Comparison of ENCODE assay signal across 9 mouse cellular contexts in the genomic region with DNA sequence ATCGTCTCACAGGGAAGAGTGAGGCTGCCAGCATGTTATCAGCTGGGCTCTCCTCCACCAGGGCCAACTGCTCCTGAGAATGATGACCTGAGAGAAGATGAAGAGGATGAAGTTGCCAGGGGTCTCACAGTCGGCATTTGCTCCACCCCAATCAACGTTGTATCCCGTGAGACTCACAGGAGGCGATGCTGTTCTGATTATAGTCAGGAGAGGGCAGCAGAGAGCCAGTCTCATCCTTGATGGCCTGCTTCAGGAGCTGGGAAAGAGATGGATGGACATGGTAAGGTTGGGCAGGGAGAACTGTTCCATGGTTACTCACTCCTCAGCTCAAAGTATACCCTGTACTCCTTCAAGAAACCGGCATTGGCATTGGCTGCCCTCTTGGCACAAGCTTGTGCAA. TPM values are rescaled to one million over a fixed set of nuclear protein-coding genes. Genes with fewer than 3 reads are reported as not detected.
DNase-seq lines count a peak whose midpoint lies in the region; ATAC-seq and TF ChIP-seq lines count a peak whose summit lies in the region.
"Had no signal": no experiment of that assay in that cellular context is flagged by ENCODE, and none has a peak within 500 bp of the region (broad histone marks: within the 10 kb centered on the region; RNA-seq: fewer than 3 reads in every experiment).

No protein-coding gene starts in this region.

- H3K9ac ChIP-seq in lung, embryonic 14.5 days: no peak overlapping the region
- H3K9ac ChIP-seq: heart, embryonic 15.5 days had no signal

- DNase-seq in CD4-positive, CD25-positive, alpha-beta regulatory T cell, adult 2 months (ENCODE audit: low read depth, low spot score): peak; percentile 80
- DNase-seq in 3T3-L1 (ENCODE audit: low read depth, low spot score): peak; percentile 86
- peak; percentile 71 for DNase-seq in kidney, postnatal 14 days
- peak; percentile 90 for DNase-seq in lung, embryonic 14.5 days
- DNase-seq in right cerebral cortex, postnatal 4 days: peak; percentile 85

- no peak for ATAC-seq in CD4-positive, CD25-positive, alpha-beta regulatory T cell, adult 4 months
- ATAC-seq in lung, embryonic 14.5 days (ENCODE audit: insufficient read depth): peak; percentile 19; the same call in 1 of the 2 replicates

- TF ChIP-seq POLR2A in bone marrow, adult 2 months (IDR thresholded peaks at IDR 0.05; ENCODE audit: borderline replicate concordance, control insufficient read depth, low read depth, low read length): no peak
- TF ChIP-seq POLR2A in embryonic fibroblast, embryonic 13.5 days (IDR thresholded peaks at IDR 0.05; ENCODE audit: low read depth, low read length): no peak

- H3K4me1 ChIP-seq in bone marrow, adult 2 months (ENCODE audit: control insufficient read depth, insufficient read depth, low read length): no peaks in the 10 kb centered on the region; the same call in 1 of the 2 replicates
- peaks cover 3% of the 10 kb centered on the region for H3K4me1 ChIP-seq in embryonic fibroblast, embryonic 13.5 days (ENCODE audit: control insufficient read depth, insufficient read depth, low read length)
- no peaks in the 10 kb centered on the region for H3K4me1 ChIP-seq in lung, embryonic 14.5 days (ENCODE audit: insufficient read depth)

- H3K27me3 ChIP-seq in lung, embryonic 14.5 days (ENCODE audit: insufficient read depth, low read length): peaks cover 13% of the 10 kb centered on the region

- H3K27ac ChIP-seq in bone marrow, adult 2 months (ENCODE audit: control insufficient read depth, insufficient read depth, low read depth, low read length, poor library complexity): no peak overlapping the region
- H3K27ac ChIP-seq in embryonic fibroblast, embryonic 13.5 days (ENCODE audit: insufficient read depth, low read length): no peak overlapping the region
- no peak overlapping the region for H3K27ac ChIP-seq in lung, embryonic 14.5 days (ENCODE audit: low read depth)
- H3K27ac ChIP-seq: heart, embryonic 15.5 days had no signal

- no peaks in the 10 kb centered on the region for H3K9me3 ChIP-seq in lung, embryonic 14.5 days (ENCODE audit: low read depth, low read length)
- H3K9me3 ChIP-seq: heart, embryonic 15.5 days had no signal

- no peak overlapping the region for H3K4me2 ChIP-seq in lung, embryonic 14.5 days
- H3K4me2 ChIP-seq: heart, embryonic 15.5 days had no signal

- TF ChIP-seq CTCF in bone marrow, adult 2 months (IDR thresholded peaks at IDR 0.05; ENCODE audit: control insufficient read depth, insufficient read depth, low read length): peak; percentile 93
- TF ChIP-seq CTCF in embryonic fibroblast, embryonic 13.5 days (IDR thresholded peaks at IDR 0.05; ENCODE audit: borderline replicate concordance, insufficient read depth, low read length): peak; percentile 82
- TF ChIP-seq CTCF in lung, embryonic 14.5 days (IDR thresholded peaks at IDR 0.05; ENCODE audit: low read depth): peak; percentile 96

- WGBS in bone marrow, adult 2 months: 20% methylated on average over 6 of the region's 6 CpGs
- WGBS in lung, embryonic 14.5 days: 11% methylated on average over 6 of the region's 6 CpGs

- H3K4me3 ChIP-seq in bone marrow, adult 2 months (replicated peaks; ENCODE audit: control insufficient read depth, low read depth, low read length): no peak overlapping the region
- H3K4me3 ChIP-seq in embryonic fibroblast, embryonic 13.5 days (ENCODE audit: insufficient read depth, low read length): no peak overlapping the region
- no peak overlapping the region for H3K4me3 ChIP-seq in lung, embryonic 14.5 days (ENCODE audit: low read depth, low read length)
- H3K4me3 ChIP-seq: heart, embryonic 15.5 days had no signal

- H3K36me3 ChIP-seq in lung, embryonic 14.5 days (ENCODE audit: insufficient read depth): no peaks in the 10 kb centered on the region
- H3K36me3 ChIP-seq: heart, embryonic 15.5 days had no signal

RNA-seq across cellular contexts. Expression of gene Lgr6, which starts 5.0 kb away (rescaled TPM):
- polyA plus RNA-seq in CD4-positive, CD25-positive, alpha-beta regulatory T cell, adult 4 months (2017; shearing (Covaris generic)): under 1 TPM in 1 of 2 experiments, not detected in 1; 0.08 TPM
- not detected in 2 replicates for polyA plus RNA-seq in bone marrow, adult 2 months (2011; ENCODE audit: insufficient read depth, insufficient read length, low replicate concordance, missing spikeins)
- polyA plus RNA-seq in embryonic fibroblast, embryonic 13.5 days (2011; ENCODE audit: insufficient read length, low read depth, missing spikeins): 2.3 TPM in 2 replicates
- polyA plus RNA-seq in lung, embryonic 14.5 days (2014; fragmentation: Nextera tagmentation; extraction: Ambion mirVana): 11.1 and 12.0 TPM in 2 replicates

RNA-seq across cellular contexts. Expression of gene Ptpn7, which starts 22.4 kb away (rescaled TPM):
- 100 to 1,000 TPM; 166 to 302 TPM for polyA plus RNA-seq in CD4-positive, CD25-positive, alpha-beta regulatory T cell, adult 4 months (2017; shearing (Covaris generic))
- 17.0 and 27.6 TPM in 2 replicates for polyA plus RNA-seq in bone marrow, adult 2 months (2011; ENCODE audit: insufficient read depth, insufficient read length, low replicate concordance, missing spikeins)
- polyA plus RNA-seq in embryonic fibroblast, embryonic 13.5 days (2011; ENCODE audit: insufficient read length, low read depth, missing spikeins): 0.79 and 0.85 TPM in 2 replicates
- 2.3 and 2.8 TPM in 2 replicates for polyA plus RNA-seq in lung, embryonic 14.5 days (2014; fragmentation: Nextera tagmentation; extraction: Ambion mirVana)

RNA-seq across cellular contexts. Expression of gene Arl8a, which starts 36.5 kb away (rescaled TPM):
- 10 to 100 TPM; 11.5 to 13.8 TPM for polyA plus RNA-seq in CD4-positive, CD25-positive, alpha-beta regulatory T cell, adult 4 months (2017; shearing (Covaris generic))
- polyA plus RNA-seq in bone marrow, adult 2 months (2011; ENCODE audit: insufficient read depth, insufficient read length, low replicate concordance, missing spikeins): 22.5 and 44.9 TPM in 2 replicates
- 115 and 141 TPM in 2 replicates for polyA plus RNA-seq in embryonic fibroblast, embryonic 13.5 days (2011; ENCODE audit: insufficient read length, low read depth, missing spikeins)
- 46.3 and 46.7 TPM in 2 replicates for polyA plus RNA-seq in lung, embryonic 14.5 days (2014; fragmentation: Nextera tagmentation; extraction: Ambion mirVana)

RNA-seq across cellular contexts. Expression of gene Gpr37l1, which starts 57.4 kb away (rescaled TPM):
- not detected for polyA plus RNA-seq in CD4-positive, CD25-positive, alpha-beta regulatory T cell, adult 4 months (2017; shearing (Covaris generic))
- 0.67 TPM in 1 of 2 replicates, not detected in the other for polyA plus RNA-seq in bone marrow, adult 2 months (2011; ENCODE audit: insufficient read depth, insufficient read length, low replicate concordance, missing spikeins)
- polyA plus RNA-seq in embryonic fibroblast, embryonic 13.5 days (2011; ENCODE audit: insufficient read length, low read depth, missing spikeins): not detected in 2 replicates
- polyA plus RNA-seq in lung, embryonic 14.5 days (2014; fragmentation: Nextera tagmentation; extraction: Ambion mirVana): not detected in 2 replicates
- polyA plus RNA-seq: heart, embryonic 15.5 days had no signal
